Mouse (Mus musculus) kidney, adult 2 months (tissue): ENCODE results near the gene Zgrf1. TPM values are rescaled to one million over a fixed set of nuclear protein-coding genes. Genes with fewer than 3 reads are reported as not detected.

Experiments
- DNase-seq: peaks from one replicate; pipeline ENCODE4 v3.0.0; 2021
- H3K27ac ChIP-seq: fragments of 200-500 bp; 2 replicates; pipeline ENCODE4 v1.5.1; 2012; ENCODE audit warnings: low read depth, low read length, control low read depth, inconsistent platforms; ENCODE audit not compliant: insufficient read depth
- H3K27me3 ChIP-seq: fragments of 200-500 bp; replicated peaks from 2 replicates; pipeline ENCODE4 v1.6.1; 2012; ENCODE audit warnings: mild to moderate bottlenecking, moderate library complexity, low read length, inconsistent platforms; ENCODE audit not compliant: control insufficient read depth, insufficient read depth
- H3K36me3 ChIP-seq: fragments of 200-500 bp; 2 replicates; pipeline ENCODE4 v1.6.1; 2012; ENCODE audit warnings: mild to moderate bottlenecking, moderate library complexity, low read length, inconsistent platforms; ENCODE audit not compliant: control insufficient read depth, insufficient read depth
- H3K4me1 ChIP-seq: fragments of 200-500 bp; 2 replicates; pipeline ENCODE4 v1.6.1; 2011; ENCODE audit warnings: low read length; ENCODE audit not compliant: control insufficient read depth, insufficient read depth
- H3K4me3 ChIP-seq: fragments of 200-500 bp; 2 replicates; pipeline ENCODE4 v1.5.1; 2011; ENCODE audit warnings: mild to moderate bottlenecking, low read depth, low read length, control low read depth; ENCODE audit not compliant: insufficient read depth
- CTCF ChIP-seq: fragments of 200-500 bp; conservative IDR thresholded peaks from 2 replicates; pipeline ENCODE4 v1.5.1; 2011; ENCODE audit warnings: low read depth, mild to moderate bottlenecking, control low read depth, low read length, moderate library complexity, mixed read lengths; ENCODE audit not compliant: insufficient read depth, insufficient read length
- POLR2A ChIP-seq: fragments of 200-500 bp; IDR thresholded peaks from one replicate; pipeline ENCODE4 v1.6.1; 2011; ENCODE audit warnings: low read depth, low read length, control low read depth
- WGBS: fragments of 180-500 bp; shearing (Covaris S2); methylation state at CpG from one replicate; pipeline ENCODE4 v1.1.7; 2018; 5-methylcytosine and 5-hydroxymethylcytosine counted together
- polyA plus RNA-seq: library from polyadenylated mRNA; depleted of rRNA; stranded (reverse); fragments of >200 nt; gene quantifications from 2 replicates; pipeline ENCODE4 v1.2.3, GENCODE M21; 2012

Gene Zgrf1
- polyA plus RNA-seq, 1 experiment = 0.25 TPM

DNA sequence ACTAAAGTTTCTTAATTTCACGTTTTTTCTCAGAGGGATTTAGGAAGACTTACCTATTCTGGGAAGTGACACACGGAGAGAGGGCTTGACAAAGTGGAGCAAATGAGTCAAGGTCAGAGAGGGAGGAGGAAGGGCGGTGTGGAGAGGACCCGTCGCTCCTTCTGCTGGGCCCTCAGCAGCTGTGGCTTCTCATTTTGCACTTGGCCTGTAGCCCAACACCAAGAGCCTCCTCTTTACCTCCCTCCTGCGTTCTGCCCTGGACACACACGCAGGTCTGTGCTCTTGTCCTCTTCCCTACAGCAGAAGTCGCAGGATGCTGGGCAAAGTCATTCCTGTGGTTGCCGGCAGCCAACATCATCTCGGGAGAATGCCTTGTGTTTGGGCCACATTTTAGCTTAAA lies 32.1 kb upstream of the Zgrf1 start:
- no peaks in the 10 kb centered on the region; the same call in 1 of the 2 replicates for H3K27me3 ChIP-seq
- no peaks in the 10 kb centered on the region for H3K4me1 ChIP-seq
- no peak overlapping the region for H3K4me3 ChIP-seq
- H3K36me3 ChIP-seq = no peaks in the 10 kb centered on the region
- TF ChIP-seq CTCF (no peak), POLR2A (no peak)
- H3K27ac ChIP-seq = no peak overlapping the region
- no peak for DNase-seq
- 53% methylated on average over 10 of the region's 10 CpGs for WGBS

GRCm38 (mm10) chr3:127525188-127525819 lies 28.0 kb upstream of the Zgrf1 start:
- Histone ChIP-seq H3K4me3 (no peak overlapping the region), H3K4me1 (no peaks in the 10 kb centered on the region), H3K27ac (no peak overlapping the region), H3K27me3 (no peaks in the 10 kb centered on the region), H3K36me3 (no peaks in the 10 kb centered on the region)
- no peak for DNase-seq
- WGBS = 71% methylated on average over 8 of the region's 8 CpGs
- TF ChIP-seq POLR2A (no peak), CTCF (no peak)

DNA sequence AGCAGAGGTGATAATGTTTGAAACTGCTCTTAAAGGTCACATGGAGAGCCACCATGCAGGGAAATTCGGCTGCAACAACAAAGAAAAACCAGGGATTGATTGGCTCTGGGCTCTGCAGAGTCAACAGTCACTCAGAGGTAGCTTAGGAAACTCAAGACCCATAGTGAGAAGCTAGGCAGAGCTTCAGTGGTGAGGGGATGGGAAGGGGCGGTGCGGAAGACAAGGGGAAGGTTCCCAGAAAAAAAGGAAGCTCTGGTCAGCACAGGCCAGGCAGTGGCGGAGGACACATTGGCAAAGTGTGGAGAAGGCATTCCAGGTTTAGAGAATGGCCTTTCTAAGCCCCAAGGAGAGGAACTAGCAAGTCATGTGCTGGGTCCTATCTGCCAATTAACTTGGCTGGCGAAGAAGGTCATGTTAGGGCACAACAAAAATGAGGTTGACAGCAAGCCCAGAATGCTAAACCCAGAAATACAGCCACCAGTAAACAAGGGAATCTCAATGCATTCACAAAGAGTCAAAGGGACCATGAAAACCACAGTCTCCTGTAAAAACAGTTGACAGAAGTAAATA lies 25.7 kb upstream of the Zgrf1 start:
- Histone ChIP-seq H3K27ac (no peak overlapping the region), H3K36me3 (no peaks in the 10 kb centered on the region), H3K4me3 (no peak overlapping the region), H3K4me1 (no peaks in the 10 kb centered on the region), H3K27me3 (no peaks in the 10 kb centered on the region)
- 73% methylated on average over 5 of the region's 5 CpGs for WGBS
- DNase-seq = peak; percentile 11
- no peak for TF ChIP-seq POLR2A
- TF ChIP-seq CTCF = no peak

DNA sequence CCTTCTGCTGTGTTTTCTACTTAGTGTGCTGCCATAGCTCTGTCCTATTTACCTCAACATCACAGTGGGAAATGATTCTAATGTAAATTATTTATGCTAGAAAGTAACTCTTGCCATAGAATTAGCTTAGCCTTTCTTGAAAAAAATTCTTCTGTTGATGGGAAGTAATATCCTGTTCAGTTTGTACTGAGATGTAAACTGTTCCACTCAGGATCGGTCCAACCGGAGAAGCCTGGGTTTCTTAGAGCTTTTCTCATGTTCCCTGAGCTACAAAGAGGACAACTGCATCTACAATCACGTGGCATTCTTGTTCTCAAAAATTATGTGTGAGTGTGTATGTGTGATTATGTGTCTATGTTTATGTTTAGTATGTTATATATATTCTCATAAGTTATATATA lies 24.1 kb upstream of the Zgrf1 start:
- TF ChIP-seq CTCF = no peak
- TF ChIP-seq POLR2A = no peak
- WGBS = 90% methylated on average over 3 of the region's 3 CpGs

DNA sequence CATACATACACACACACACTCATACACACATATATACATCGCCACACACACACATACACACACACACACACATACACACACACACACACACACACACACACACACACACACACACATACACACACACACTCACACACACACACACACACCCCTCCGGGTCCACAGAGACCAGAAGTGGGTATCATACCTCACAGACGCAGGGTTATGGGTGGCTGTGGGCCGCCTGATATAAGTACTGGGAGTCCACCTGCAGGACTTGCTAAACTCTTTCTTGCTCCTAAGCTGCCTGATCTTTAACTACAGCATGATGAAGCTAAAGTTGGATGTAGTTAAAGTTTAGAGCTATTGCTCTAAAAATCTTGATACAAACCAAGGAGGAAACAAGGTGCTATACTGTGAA lies 23.5 kb upstream of the Zgrf1 start:
- 86% methylated on average over 4 of the region's 4 CpGs for WGBS
- H3K4me1 ChIP-seq = no peaks in the 10 kb centered on the region
- TF ChIP-seq POLR2A = no peak
- no peak for TF ChIP-seq CTCF
- H3K36me3 ChIP-seq = no peaks in the 10 kb centered on the region
- H3K27ac ChIP-seq = no peak overlapping the region
- DNase-seq = no peak
- no peak overlapping the region for H3K4me3 ChIP-seq
- no peaks in the 10 kb centered on the region for H3K27me3 ChIP-seq

More for the DNA sequence above, 24.1 kb upstream of the Zgrf1 start:
- no peak overlapping the region for H3K4me3 ChIP-seq
- H3K27me3 ChIP-seq = no peaks in the 10 kb centered on the region
- H3K36me3 ChIP-seq = no peaks in the 10 kb centered on the region
- H3K27ac ChIP-seq = no peak overlapping the region
- no peaks in the 10 kb centered on the region for H3K4me1 ChIP-seq
- no peak for DNase-seq

DNA sequence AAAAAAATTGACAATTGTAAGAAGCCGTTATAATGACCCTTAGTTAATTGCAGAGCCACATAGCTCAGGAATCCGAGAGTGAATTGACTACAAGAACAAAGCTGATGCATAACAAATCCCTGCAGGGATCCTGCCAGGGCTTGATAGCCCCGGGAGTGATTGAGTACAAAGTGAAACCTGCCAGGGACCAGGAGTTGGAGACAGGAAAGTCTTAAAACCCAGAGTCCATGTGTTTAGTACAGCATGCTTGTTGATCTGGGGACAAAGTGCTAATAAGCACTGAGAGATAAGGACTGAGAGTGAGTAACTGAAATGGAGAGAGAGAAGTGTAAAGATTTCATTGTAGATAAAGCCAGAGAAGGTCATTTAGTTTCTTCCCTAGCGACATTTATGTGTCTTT lies 23.0 kb upstream of the Zgrf1 start:
- TF ChIP-seq CTCF = no peak
- no peak for TF ChIP-seq POLR2A
- no peaks in the 10 kb centered on the region for H3K4me1 ChIP-seq
- no peak for DNase-seq
- H3K27me3 ChIP-seq = no peaks in the 10 kb centered on the region
- 23% methylated on average over 4 of the region's 4 CpGs for WGBS
- H3K4me3 ChIP-seq = no peak overlapping the region
- H3K27ac ChIP-seq = no peak overlapping the region
- H3K36me3 ChIP-seq = no peaks in the 10 kb centered on the region

DNA sequence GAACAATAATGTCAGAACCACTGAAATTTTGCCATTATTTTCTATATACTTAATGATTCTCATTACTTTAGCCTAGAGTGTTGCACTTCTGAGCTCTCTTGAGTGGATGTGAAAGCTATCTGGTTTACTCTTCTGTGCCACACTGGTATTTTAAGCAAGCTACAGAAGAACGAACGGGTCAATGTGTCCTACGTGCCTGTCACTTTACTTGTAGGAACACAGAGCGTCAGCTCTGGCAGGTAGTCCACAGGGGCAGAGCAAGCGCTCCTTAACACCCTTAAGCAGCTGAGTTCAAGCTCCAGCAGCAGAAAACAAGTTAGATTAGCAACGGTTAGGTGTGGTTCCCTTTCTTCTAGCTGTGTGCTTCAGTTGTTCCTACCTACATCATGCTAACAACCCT lies 14.1 kb upstream of the Zgrf1 start:
- DNase-seq = no peak
- 82% methylated on average over 6 of the region's 6 CpGs for WGBS
- peaks cover 1% of the 10 kb centered on the region; the same call in 1 of the 2 replicates for H3K36me3 ChIP-seq
- H3K27me3 ChIP-seq = no peaks in the 10 kb centered on the region
- no peak overlapping the region for H3K4me3 ChIP-seq
- TF ChIP-seq CTCF = no peak
- TF ChIP-seq POLR2A = no peak
- no peak overlapping the region for H3K27ac ChIP-seq
- H3K4me1 ChIP-seq = no peaks in the 10 kb centered on the region
